Mouse (Mus musculus) ES-E14 (cell line): Measurements from ENCODE around the gene Myo3b. TPM values are rescaled to one million over a fixed set of nuclear protein-coding genes. Genes with fewer than 3 reads are reported as not detected.

Experiments
- DNase-seq: peaks from one replicate; pipeline ENCODE4 v3.0.0-alpha.2; 2013; ENCODE audit warnings: low read depth, low spot score
- H3K27ac ChIP-seq: 2 replicates; pipeline ENCODE4 v1.5.1; 2012; ENCODE audit warnings: low read depth, mild to moderate bottlenecking, low read length, moderate library complexity, mixed read lengths; ENCODE audit not compliant: poor library complexity, insufficient read depth, severe bottlenecking
- H3K36me3 ChIP-seq: 2 replicates; pipeline ENCODE4 v1.6.1; 2012; ENCODE audit warnings: mild to moderate bottlenecking, low read length, moderate library complexity, mixed read lengths; ENCODE audit not compliant: control insufficient read depth, poor library complexity, insufficient read depth, severe bottlenecking
- H3K4me1 ChIP-seq, 2 experiments: fragments of 150-350 bp in 1 of 2; sonication (generic) in 1 of 2; 2 replicates each; pipeline ENCODE4 v1.6.1; 2012; ENCODE audit warnings: low read length in 2 of 2, mild to moderate bottlenecking in 1 of 2, mixed read lengths in 1 of 2; ENCODE audit not compliant: control insufficient read depth in 2 of 2, insufficient read depth in 2 of 2, poor library complexity in 1 of 2
- H3K4me3 ChIP-seq, 2 experiments: fragments of 150-350 bp in 1 of 2; sonication (generic) in 1 of 2; 2 replicates each; pipeline ENCODE4 v1.5.1; 2012; ENCODE audit warnings: low read length in 2 of 2, low read depth in 1 of 2, mild to moderate bottlenecking in 1 of 2, mixed read lengths in 1 of 2; ENCODE audit not compliant: insufficient read depth in 1 of 2, poor library complexity in 1 of 2, severe bottlenecking in 1 of 2
- H3K9ac ChIP-seq: 2 replicates; pipeline ENCODE4 v1.6.1; 2012; ENCODE audit warnings: low read depth, mild to moderate bottlenecking, low read length, mixed read lengths; ENCODE audit not compliant: poor library complexity, insufficient read depth, severe bottlenecking
- H3K9me3 ChIP-seq: fragments of 150-350 bp; sonication (generic); 2 replicates; pipeline ENCODE4 v1.6.1; 2012; ENCODE audit warnings: low read depth, mild to moderate bottlenecking, low read length; ENCODE audit not compliant: control insufficient read depth, insufficient read depth
- CHD2 ChIP-seq: IDR thresholded peaks from 2 replicates; pipeline ENCODE4 v1.6.1; 2014; ENCODE audit warnings: mild to moderate bottlenecking, low read depth, low read length, inconsistent platforms
- HCFC1 ChIP-seq: IDR thresholded peaks from 2 replicates; pipeline ENCODE4 v1.6.1; 2012; ENCODE audit warnings: low read length, inconsistent platforms, borderline replicate concordance; ENCODE audit not compliant: insufficient read depth
- MAFK ChIP-seq: IDR thresholded peaks from 2 replicates; pipeline ENCODE4 v1.6.1; 2014; ENCODE audit warnings: mild to moderate bottlenecking, low read depth, low read length, inconsistent platforms; ENCODE audit not compliant: insufficient read depth
- ZC3H11A ChIP-seq: IDR thresholded peaks from 2 replicates; pipeline ENCODE4 v1.6.1; 2012; ENCODE audit warnings: low read depth, mild to moderate bottlenecking, inconsistent platforms, low read length, borderline replicate concordance
- ZNF384 ChIP-seq: IDR thresholded peaks from 2 replicates; pipeline ENCODE4 v1.6.1; 2012; ENCODE audit warnings: low read depth, low read length, inconsistent platforms
- in situ Hi-C, 2 experiments: fragments of 600-800 bp; cut with MboI; formaldehyde crosslinking; loops; one replicate each; pipeline ENCODE4 v1.15.1; 2025; ENCODE audit warnings: low sequenced_read_pairs in 2 of 2, inconsistent platforms in 1 of 2; ENCODE audit not compliant: unreplicated experiment in 2 of 2
- total RNA-seq: library from RNA; depleted of rRNA; stranded (reverse); fragments of 300-350 nt; gene quantifications from 2 replicates; pipeline ENCODE4 v1.2.3, GENCODE M21; 2012

Myo3b gene
- total RNA-seq, 1 experiment = 0.13 TPM

GRCm38 (mm10) chr2:70317850-70318249 is 278.9 kb downstream of the Myo3b start:
- in situ Hi-C loops = no loop called here
- TF ChIP-seq CHD2 (no peak), MAFK (no peak), ZC3H11A (no peak), ZNF384 (no peak), HCFC1 (no peak)
- H3K9me3 ChIP-seq = no peaks in the 10 kb centered on the region
- no peaks in the 10 kb centered on the region for H3K36me3 ChIP-seq
- H3K4me3 ChIP-seq = no peak overlapping the region
- H3K9ac ChIP-seq = no peak overlapping the region
- no peak overlapping the region for H3K27ac ChIP-seq
- peaks cover 4 to 6% of the 10 kb centered on the region in 2 experiments; a peak in 3 of 4 replicates for H3K4me1 ChIP-seq
- DNase-seq = no peak

GRCm38 (mm10) chr2:70318861-70319555 is 280.1 kb downstream of the Myo3b start:
- H3K4me3 ChIP-seq = no peak overlapping the region
- DNase-seq = no peak
- in situ Hi-C loops = no loop called here
- TF ChIP-seq MAFK = no peak
- no peak for TF ChIP-seq ZC3H11A
- TF ChIP-seq CHD2 = no peak
- no peak for TF ChIP-seq HCFC1
- H3K9me3 ChIP-seq = no peaks in the 10 kb centered on the region
- no peak overlapping the region for H3K27ac ChIP-seq
- H3K9ac ChIP-seq = no peak overlapping the region
- H3K4me1 ChIP-seq = peaks cover 4 to 6% of the 10 kb centered on the region in 2 experiments; a peak in 3 of 4 replicates
- no peaks in the 10 kb centered on the region for H3K36me3 ChIP-seq

GRCm38 (mm10) chr2:70322767-70323166 is 283.8 kb downstream of the Myo3b start:
- Histone ChIP-seq H3K4me3 (no peak overlapping the region), H3K9me3 (no peaks in the 10 kb centered on the region), H3K9ac (no peak overlapping the region), H3K4me1 (peaks cover 4 to 6% of the 10 kb centered on the region in 2 experiments; a peak in 3 of 4 replicates), H3K27ac (no peak overlapping the region), H3K36me3 (no peaks in the 10 kb centered on the region)
- TF ChIP-seq ZC3H11A (no peak), MAFK (no peak), HCFC1 (no peak), CHD2 (no peak), ZNF384 (no peak)
- in situ Hi-C loops = no loop called here
- no peak for DNase-seq

- H3K27ac ChIP-seq = no peak overlapping the region
- no peak for DNase-seq
- H3K36me3 ChIP-seq = no peaks in the 10 kb centered on the region
- in situ Hi-C loops = no loop called here
- TF ChIP-seq HCFC1 = no peak
- no peak for TF ChIP-seq ZC3H11A
- no peak for TF ChIP-seq ZNF384
- TF ChIP-seq CHD2 = no peak
- TF ChIP-seq MAFK = no peak
- H3K4me3 ChIP-seq = no peak overlapping the region
- no peaks in the 10 kb centered on the region for H3K9me3 ChIP-seq
- H3K4me1 ChIP-seq = no peaks in the 10 kb centered on the region; a peak in 1 of 4 replicates
- H3K9ac ChIP-seq = no peak overlapping the region
Measured at GRCm38 (mm10) chr2:70327602-70328001, 288.7 kb downstream of the Myo3b start.

- TF ChIP-seq ZC3H11A = no peak
- no peak for TF ChIP-seq HCFC1
- TF ChIP-seq CHD2 = no peak
- TF ChIP-seq ZNF384 = no peak
- TF ChIP-seq MAFK = no peak
- Histone ChIP-seq H3K27ac (no peak overlapping the region), H3K36me3 (no peaks in the 10 kb centered on the region), H3K9me3 (no peaks in the 10 kb centered on the region), H3K4me3 (no peak overlapping the region), H3K9ac (no peak overlapping the region), H3K4me1 (no peaks in the 10 kb centered on the region)
- in situ Hi-C loops = no loop called here
- DNase-seq = no peak
Measured at GRCm38 (mm10) chr2:70332905-70333304, 294.0 kb downstream of the Myo3b start.
